Mouse (Mus musculus) adrenal gland, postnatal 25 days (tissue): ENCODE data around the gene Cytip. TPM values are rescaled to one million over a fixed set of nuclear protein-coding genes. Genes with fewer than 3 reads are reported as not detected.

Source experiments
- DNase-seq: peaks from one replicate; pipeline ENCODE4 v3.0.0; 2021; ENCODE audit warnings: mixed read lengths
- total RNA-seq: library from RNA; stranded (reverse); gene quantifications from 2 replicates; pipeline ENCODE4 v1.2.3, GENCODE M21; 2021

The Cytip gene
- total RNA-seq, 1 experiment from 2014 or later: 15.0 TPM

DNA sequence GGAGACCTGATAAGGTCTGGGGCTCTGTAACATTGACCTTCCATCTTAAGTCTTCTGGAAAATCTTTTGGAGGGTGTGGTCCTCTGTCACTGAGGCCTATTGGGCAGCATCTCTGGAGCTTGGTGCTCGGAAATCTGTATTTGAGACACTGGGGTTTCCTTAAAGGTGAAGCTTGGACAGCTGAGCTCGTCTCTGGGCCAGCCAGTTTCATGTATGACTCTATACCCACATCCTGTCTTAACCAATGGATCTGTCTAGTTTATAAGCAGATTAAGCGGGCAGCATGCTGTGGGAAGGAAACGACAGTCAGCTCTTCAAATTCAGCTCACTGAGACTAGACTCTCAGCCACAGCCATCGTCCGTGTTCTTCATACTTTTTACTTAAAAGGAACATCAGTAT is 88.3 kb downstream of the Cytip start:
- DNase-seq: no peak

DNA sequence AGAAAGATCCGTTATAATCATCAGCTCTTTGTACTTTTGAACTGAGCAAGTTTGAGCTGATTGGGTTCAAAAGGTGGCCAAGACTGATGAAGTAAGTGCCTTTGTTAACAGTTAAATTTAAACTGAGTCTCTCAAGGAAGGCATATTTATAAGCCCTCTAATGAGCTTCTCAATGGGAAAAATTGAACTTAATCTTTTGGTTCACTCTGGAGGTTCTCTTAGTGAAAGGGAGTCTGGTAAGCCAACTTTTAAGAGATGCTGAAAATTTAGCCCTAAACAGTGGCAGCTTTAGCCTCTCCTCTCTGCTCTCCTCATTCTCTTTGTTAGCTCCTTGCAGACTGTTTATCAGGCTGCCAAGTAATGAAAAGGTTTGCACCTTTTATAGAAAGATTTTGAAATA is 100.5 kb downstream of the Cytip start:
- no peak for DNase-seq

DNA sequence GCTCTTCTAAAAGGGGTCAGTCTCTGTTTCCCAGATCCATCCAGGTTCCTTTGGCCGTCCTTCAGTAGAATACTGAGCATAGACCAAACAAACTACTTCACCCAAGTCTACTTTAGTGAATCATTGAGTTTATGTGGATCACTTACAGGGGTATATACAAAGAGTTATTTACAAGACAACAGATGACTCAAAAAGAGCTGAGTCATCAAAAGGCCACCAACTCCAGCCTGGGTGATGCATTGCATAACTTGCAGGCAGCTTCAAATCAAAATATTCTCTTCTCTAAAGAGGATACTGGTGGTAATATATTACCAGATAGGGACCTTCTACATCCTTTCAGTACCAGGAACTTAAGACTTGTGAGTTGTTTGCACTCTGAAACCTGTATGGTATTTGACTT is 108.9 kb downstream of the Cytip start:
- no peak for DNase-seq

DNA sequence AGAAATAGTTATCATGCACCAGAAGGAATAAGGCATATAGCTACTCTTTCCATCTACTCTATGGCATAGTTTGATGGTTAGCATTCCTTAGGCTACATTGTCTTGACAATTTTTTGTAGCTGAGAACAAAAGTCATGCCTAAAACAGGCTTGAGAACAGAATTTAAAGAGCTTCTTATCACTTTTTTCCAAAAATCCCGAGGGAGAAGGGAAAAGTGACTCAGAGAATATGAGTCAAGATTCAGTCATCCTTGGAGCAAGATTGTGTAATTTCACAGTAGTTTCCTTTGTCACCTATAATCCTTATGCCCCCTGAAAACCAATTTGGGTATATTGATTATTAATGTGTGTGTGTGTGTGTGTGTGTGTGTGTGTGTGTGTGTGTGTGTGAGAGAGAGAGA is 115.5 kb downstream of the Cytip start:
- no peak for DNase-seq

Other genes starting within 250 kb of the Cytip start
- not detected in 2 replicates for gene Galnt5, start 197.6 kb downstream of the Cytip start, total RNA-seq
- gene Ermn, start 142.7 kb downstream of the Cytip start, total RNA-seq: not detected in 2 replicates
- gene Acvr1c, start 162.4 kb upstream of the Cytip start, total RNA-seq: 11.0 and 16.8 TPM in 2 replicates